ENCODE assay signal across 8 mouse cellular contexts in the genomic region with DNA sequence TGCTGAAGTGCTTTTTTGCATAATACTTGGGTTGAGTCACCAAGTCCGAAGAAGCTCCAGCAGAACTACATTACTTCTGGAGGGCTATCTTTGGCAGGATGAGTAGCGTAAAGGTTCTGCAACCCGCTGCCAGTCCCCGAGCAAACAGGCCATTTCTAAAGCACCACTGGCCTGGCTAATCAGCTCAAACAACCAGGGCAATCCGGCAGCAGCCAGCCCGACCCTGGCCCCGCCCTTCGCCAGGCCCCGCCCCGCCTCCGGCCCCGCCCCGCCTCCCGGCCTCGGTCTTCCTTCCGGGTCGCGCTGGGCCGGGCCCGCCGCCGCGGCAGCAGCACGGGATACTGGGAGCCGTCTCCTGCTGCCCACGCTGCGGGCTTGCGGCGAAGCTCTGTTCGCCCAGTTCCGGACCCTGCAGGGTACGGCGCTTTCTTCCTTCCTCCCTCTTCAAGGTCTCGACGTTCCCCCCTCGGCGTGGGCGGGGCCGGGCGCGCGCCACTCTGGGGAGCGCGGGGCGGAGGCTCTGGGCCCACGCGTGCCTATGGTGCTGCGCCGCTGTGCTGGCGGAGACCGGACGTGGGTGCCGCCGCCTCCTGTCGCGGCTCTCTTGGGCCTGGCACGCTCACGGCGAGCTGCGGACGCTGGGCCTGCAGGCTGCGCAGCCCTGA. TPM values are rescaled to one million over a fixed set of nuclear protein-coding genes. Genes with fewer than 3 reads are reported as not detected.
A peak's percentile ranks its signal among the peaks of the same experiment; 100 is the strongest.
DNase-seq lines count a peak whose midpoint lies in the region; ATAC-seq and TF ChIP-seq lines count a peak whose summit lies in the region.

A gene (plus strand): TSS at position 278 of the 665 bp plus-strand sequence.

- H3ac ChIP-seq in myocyte (ENCODE audit: control insufficient read depth, insufficient read length) = peak within 1 kb of the TSS; percentile 44

- H3K9me3 ChIP-seq in heart, embryonic 11.5 days (replicated peaks; ENCODE audit: control insufficient read depth, low read length) = no peaks in the 10 kb centered on the region
- peaks cover 8% of the 10 kb centered on the region for H3K9me3 ChIP-seq in kidney, embryonic 16.5 days (ENCODE audit: low read length)

- under 1% methylated on average over 55 of the region's 62 CpGs for WGBS in heart, embryonic 11.5 days (ENCODE audit: insufficient replicate concordance)
- under 1% methylated on average over 54 of the region's 62 CpGs for WGBS in kidney, embryonic 16.5 days
- under 1% methylated on average over 60 of the region's 62 CpGs for WGBS in liver, adult 2 months

- peak within 1 kb of the TSS; percentile 72 for H3K4me2 ChIP-seq in heart, embryonic 11.5 days
- H3K4me2 ChIP-seq in kidney, embryonic 16.5 days (replicated peaks; ENCODE audit: low read depth, low read length) = peak within 1 kb of the TSS; percentile 62
- peak within 1 kb of the TSS; percentile 97 for H3K4me2 ChIP-seq in myocyte (ENCODE audit: low read depth)

- H3K9ac ChIP-seq in heart, embryonic 11.5 days (ENCODE audit: low read depth, low read length) = peak within 1 kb of the TSS; percentile 90
- H3K9ac ChIP-seq in kidney, embryonic 16.5 days (replicated peaks; ENCODE audit: low read length) = peak within 1 kb of the TSS; percentile 83
- H3K9ac ChIP-seq in liver, adult 2 months (ENCODE audit: low read depth, low read length) = peak within 1 kb of the TSS; percentile 86

- H3K79me2 ChIP-seq in liver, adult 2 months (ENCODE audit: control insufficient read depth, insufficient read depth, low read length) = peaks cover 9% of the 10 kb centered on the region; the same call in 1 of the 2 replicates
- H3K79me2 ChIP-seq in myocyte (ENCODE audit: control insufficient read depth, insufficient read depth) = peaks cover 13% of the 10 kb centered on the region

- no peaks in the 10 kb centered on the region for H3K36me3 ChIP-seq in heart, embryonic 11.5 days (ENCODE audit: control insufficient read depth, insufficient read depth, low read length)
- H3K36me3 ChIP-seq in kidney, embryonic 16.5 days (ENCODE audit: insufficient read depth, low read length) = no peaks in the 10 kb centered on the region
- H3K36me3 ChIP-seq in liver, adult 2 months (ENCODE audit: control insufficient read depth, insufficient read depth, low read length) = no peaks in the 10 kb centered on the region
- H3K36me3 ChIP-seq in myocyte (ENCODE audit: control insufficient read depth, insufficient read depth) = no peaks in the 10 kb centered on the region
- no peaks in the 10 kb centered on the region for H3K36me3 ChIP-seq in splenic B cell, adult 2 months (ENCODE audit: control insufficient read depth, insufficient read depth, low read length, poor library complexity, severe bottlenecking)

- TF ChIP-seq CTCF in liver, adult 2 months (IDR thresholded peaks at IDR 0.05; ENCODE audit: low read depth, low read length) = no peak

- no peaks in the 10 kb centered on the region for H3K27me3 ChIP-seq in heart, embryonic 11.5 days (ENCODE audit: control insufficient read depth, insufficient read depth, low read length)
- no peaks in the 10 kb centered on the region for H3K27me3 ChIP-seq in kidney, embryonic 16.5 days (ENCODE audit: insufficient read depth, low read length)
- no peaks in the 10 kb centered on the region for H3K27me3 ChIP-seq in liver, adult 2 months (ENCODE audit: control insufficient read depth, insufficient read depth, low read length)
- H3K27me3 ChIP-seq in myocyte (ENCODE audit: control insufficient read depth, insufficient read depth, insufficient read length) = no peaks in the 10 kb centered on the region
- no peaks in the 10 kb centered on the region for H3K27me3 ChIP-seq in splenic B cell, adult 2 months (ENCODE audit: control insufficient read depth, insufficient read depth, low read length, poor library complexity, severe bottlenecking)

- H3K27ac ChIP-seq in heart, embryonic 11.5 days (ENCODE audit: low read depth, low read length) = peak within 1 kb of the TSS; percentile 96
- H3K27ac ChIP-seq in kidney, embryonic 16.5 days (ENCODE audit: low read length) = peak within 1 kb of the TSS; percentile 89
- H3K27ac ChIP-seq in liver, adult 2 months (replicated peaks; ENCODE audit: insufficient read depth, low read depth, low read length) = peak within 1 kb of the TSS; percentile 90

- 0 out of 2 replicates have a peak, but pooled peaks have one; percentile 40 for TF ChIP-seq POLR2A in liver, adult 2 months (IDR thresholded peaks at IDR 0.05; ENCODE audit: extremely low read depth, insufficient read depth, low read length)
- TF ChIP-seq POLR2A in myocyte (IDR thresholded peaks at IDR 0.05; ENCODE audit: insufficient read length, low read depth) = peak; percentile 69

- H3K4me1 ChIP-seq in heart, embryonic 11.5 days (ENCODE audit: control insufficient read depth, insufficient read depth, low read length) = peaks cover 6% of the 10 kb centered on the region; the same call in 1 of the 2 replicates
- H3K4me1 ChIP-seq in kidney, embryonic 16.5 days (ENCODE audit: insufficient read depth, low read length) = 0 out of 2 replicates have a peak, but pooled peaks cover 9% of the 10 kb centered on the region
- peaks cover 7% of the 10 kb centered on the region; the same call in 1 of the 2 replicates for H3K4me1 ChIP-seq in liver, adult 2 months (ENCODE audit: control insufficient read depth, insufficient read depth, low read length)

- peak within 1 kb of the TSS; percentile 68 for H3K4me3 ChIP-seq in heart, embryonic 11.5 days (ENCODE audit: low read depth, low read length)
- peak within 1 kb of the TSS; percentile 69 for H3K4me3 ChIP-seq in kidney, embryonic 16.5 days (ENCODE audit: low read length)
- peak within 1 kb of the TSS; percentile 64 for H3K4me3 ChIP-seq in liver, adult 2 months (ENCODE audit: insufficient read depth, low read depth, low read length)
- peak within 1 kb of the TSS; percentile 49 for H3K4me3 ChIP-seq in myocyte

- DNase-seq in B cell, adult 2 months = peak; percentile 87 to 90
- peak; percentile 93 for DNase-seq in brain, adult 2 months (ENCODE audit: low read depth, low spot score)
- DNase-seq in liver, adult 2 months (ENCODE audit: extremely low read depth, low read depth, low spot score) = peak; percentile 71
- peak; percentile 91 for DNase-seq in splenic B cell, adult 2 months (ENCODE audit: low read depth, low spot score)

- ATAC-seq in erythroblast, adult 5-6 weeks (replicated peaks; ENCODE audit: low FRiP score, poor library complexity, severe bottlenecking) = peak; percentile 96
- peak; percentile 97 for ATAC-seq in heart, embryonic 11.5 days (replicated peaks; ENCODE audit: insufficient number of reproducible peaks, low FRiP score, low TSS enrichment)
- ATAC-seq in kidney, embryonic 16.5 days (ENCODE audit: low FRiP score, low TSS enrichment) = peak; percentile 99

TF ChIP-seq in myocyte, 11 proteins besides CTCF, POLR2A, EP300 and RAD21:
- TF ChIP-seq POLR2AphosphoS2 (IDR thresholded peaks at IDR 0.05; ENCODE audit: insufficient read length, low read depth) (peak; percentile 59), MYOG (IDR thresholded peaks at IDR 0.05; ENCODE audit: control insufficient read depth in 1 of 3, insufficient read depth in 1 of 3, insufficient read length in 2 of 3, low read depth in 2 of 3) (no peak)
TF ChIP-seq in myocyte: peak in this region for 1.

RNA-seq across cellular contexts. Expression of the gene that starts here (rescaled TPM):
- 0.63 and 0.96 TPM in 2 replicates for total RNA-seq in erythroblast, adult 5-6 weeks (2015; ENCODE audit: low replicate concordance)
- 2.0 and 2.8 TPM in 2 replicates for total RNA-seq in erythroblast, adult 5-6 weeks (2017; ENCODE audit: low replicate concordance)
- 9.5 and 11.7 TPM in 2 replicates for polyA plus RNA-seq in heart, embryonic 11.5 days (2014; fragmentation: Nextera tagmentation; extraction: Ambion mirVana)
- polyA plus RNA-seq in kidney, embryonic 16.5 days (2015; fragmentation: Nextera tagmentation; extraction: Ambion mirVana) = 14.1 and 14.5 TPM in 2 replicates
- 21.9 and 24.0 TPM in 2 replicates for total RNA-seq in liver, adult 2 months (2014; rRNA removed)
- polyA plus RNA-seq in liver, adult 2 months (2012; rRNA removed) = 16.0 and 16.6 TPM in 2 replicates
- 5.4 TPM for polyA plus RNA-seq in myocyte (2012; fragmentation: generic; extraction: Trizol)

Comparison
In these comparisons a context has a peak if more than half of its experiments do, and no peak if none do; other contexts are left out.
1. Peak in every context shown above with its lines: DNase-seq, ATAC-seq, H3K4me3 ChIP-seq and H3K27ac ChIP-seq.